Mouse (Mus musculus) heart, adult 2 months (tissue): Measurements from ENCODE around the gene Gm20662. TPM values are rescaled to one million over a fixed set of nuclear protein-coding genes. Genes with fewer than 3 reads are reported as not detected.

ENCODE experiments used
- DNase-seq, 2 experiments: peaks; one replicate each; pipeline ENCODE4 v3.0.0; 2021
- H3K27ac ChIP-seq: fragments of 200-600 bp; 2 replicates; pipeline ENCODE4 v1.8.1; 2022
- H3K27me3 ChIP-seq: fragments of 200-500 bp; 2 replicates; pipeline ENCODE4 v1.6.1; 2012; ENCODE audit warnings: mild to moderate bottlenecking, low read length, inconsistent platforms, mixed read lengths; ENCODE audit not compliant: control insufficient read depth, insufficient read depth
- H3K36me3 ChIP-seq: fragments of 200-500 bp; 2 replicates; pipeline ENCODE4 v1.6.1; 2012; ENCODE audit warnings: low read length, inconsistent platforms; ENCODE audit not compliant: control insufficient read depth, insufficient read depth
- H3K4me1 ChIP-seq: fragments of 200-500 bp; 2 replicates; pipeline ENCODE4 v1.6.1; 2011; ENCODE audit warnings: low read length; ENCODE audit not compliant: control insufficient read depth, insufficient read depth
- H3K4me3 ChIP-seq: fragments of 200-600 bp; 2 replicates; pipeline ENCODE4 v1.8.1; 2022
- H3K79me2 ChIP-seq: fragments of 200-500 bp; replicated peaks from 2 replicates; pipeline ENCODE4 v1.6.1; 2012; ENCODE audit warnings: mild to moderate bottlenecking, inconsistent platforms, low read length, moderate library complexity, mixed read lengths; ENCODE audit not compliant: control insufficient read depth, insufficient read depth
- H3K9ac ChIP-seq: fragments of 200-500 bp; 2 replicates; pipeline ENCODE4 v1.6.1; 2012; ENCODE audit warnings: low read depth, mild to moderate bottlenecking, control low read depth, inconsistent platforms, low read length, mixed read lengths
- CTCF ChIP-seq: fragments of 200-600 bp; IDR thresholded peaks from 2 replicates; pipeline ENCODE4 v1.8.1; 2022; ENCODE audit warnings: antibody characterized with exemption, mild to moderate bottlenecking, moderate library complexity
- EP300 ChIP-seq: fragments of 200-500 bp; IDR thresholded peaks from 2 replicates; pipeline ENCODE4 v1.6.1; 2011; ENCODE audit warnings: low read depth, low read length, control low read depth; ENCODE audit not compliant: insufficient read depth
- POLR2A ChIP-seq: fragments of 200-500 bp; IDR thresholded peaks from 2 replicates; pipeline ENCODE4 v1.6.1; 2011; ENCODE audit warnings: mild to moderate bottlenecking, low read depth, low read length, control low read depth; ENCODE audit not compliant: insufficient read depth
- WGBS: fragments of 180-500 bp; shearing (Covaris S2); methylation state at CpG from one replicate; pipeline ENCODE4 v1.1.7; 2018; 5-methylcytosine and 5-hydroxymethylcytosine counted together
- intact Hi-C: fragments of 180-260 bp; cut with DNase I; formaldehyde crosslinking; loops from one replicate; pipeline ENCODE4 v1.15.1; 2025
- polyA plus RNA-seq: library from polyadenylated mRNA; depleted of rRNA; stranded (reverse); fragments of >200 nt; gene quantifications from 2 replicates; pipeline ENCODE4 v1.2.3, GENCODE M21; 2012
- total RNA-seq, 2 experiments: library from RNA; stranded (reverse); gene quantifications; 2 replicates each; pipeline ENCODE4 v1.2.3; 2021

The Gm20662 gene
- total and polyA plus RNA-seq, 3 experiments, result 1.4 to 2.3 (median 1.8) TPM

DNA sequence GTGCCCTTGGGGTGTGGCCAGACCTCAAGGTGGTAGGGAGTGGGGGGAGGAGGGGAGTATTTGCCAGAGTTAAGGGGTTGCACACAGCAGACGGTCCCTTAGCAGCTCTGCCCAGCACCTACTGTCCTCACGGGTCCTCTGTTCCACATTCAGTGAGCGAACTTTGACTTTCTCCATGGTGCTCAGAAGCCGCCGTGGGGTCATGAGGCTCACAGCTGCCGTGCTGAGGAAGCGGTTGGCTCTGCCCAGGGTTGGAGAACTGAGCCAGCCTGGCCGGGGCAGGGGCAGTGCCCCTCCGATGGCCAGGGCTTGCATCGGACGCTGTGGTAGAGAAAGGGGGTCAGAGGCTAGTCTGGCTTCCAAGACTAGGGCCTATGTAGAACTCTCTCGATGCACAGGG lies 67.2 kb downstream of the Gm20662 start:
- H3K4me1 ChIP-seq, result peaks cover 1% of the 10 kb centered on the region; the same call in 1 of the 2 replicates
- 91% methylated on average over 12 of the region's 12 CpGs for WGBS
- no peak overlapping the region for H3K9ac ChIP-seq
- no peaks in the 10 kb centered on the region for H3K36me3 ChIP-seq
- no peak overlapping the region for H3K27ac ChIP-seq
- H3K4me3 ChIP-seq, result no peak overlapping the region
- no peak for DNase-seq
- intact Hi-C loops, result loop anchor here (10.0 kb wide), 1 partner anchor 289 kb away; the partner anchor contains the start of gene Rbm5
- TF ChIP-seq EP300 (no peak), CTCF (no peak), POLR2A (no peak)
- no peaks in the 10 kb centered on the region for H3K27me3 ChIP-seq
- no peaks in the 10 kb centered on the region for H3K79me2 ChIP-seq

DNA sequence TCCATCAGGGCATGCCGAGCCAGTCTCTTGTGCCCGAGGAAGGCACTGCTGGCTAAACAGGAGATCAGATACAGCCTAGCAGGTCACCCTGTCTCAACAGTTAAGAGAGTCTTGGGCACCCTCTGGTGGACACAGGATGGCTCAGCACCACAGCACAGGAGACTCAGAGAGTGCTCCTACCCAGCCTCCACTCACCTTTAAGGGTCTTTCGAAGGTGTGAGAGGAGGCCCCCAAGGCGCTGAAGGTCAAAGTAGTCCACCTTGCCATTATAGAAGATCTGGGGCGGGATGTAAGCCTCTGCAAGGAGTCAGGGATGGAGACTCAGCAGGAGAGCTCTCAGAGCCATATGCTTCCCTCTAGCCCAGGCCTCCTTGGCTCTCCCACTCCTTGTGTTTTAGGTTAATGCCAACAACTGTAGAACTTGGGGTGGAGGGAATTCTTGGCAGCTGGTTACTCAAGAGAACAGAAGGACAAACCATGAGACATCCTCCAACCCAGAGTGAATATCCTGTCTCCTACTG lies 69.4 kb downstream of the Gm20662 start:
- intact Hi-C loops, result loop anchor here (10.0 kb wide), 1 partner anchor 291 kb away; the partner anchor contains the start of gene Rbm5
- H3K27ac ChIP-seq, result no peak overlapping the region
- no peaks in the 10 kb centered on the region for H3K79me2 ChIP-seq
- TF ChIP-seq POLR2A (no peak), EP300 (no peak), CTCF (peak; percentile 85)
- H3K4me1 ChIP-seq, result peaks cover 1% of the 10 kb centered on the region; the same call in 1 of the 2 replicates
- H3K9ac ChIP-seq, result no peak overlapping the region
- 36% methylated on average over 5 of the region's 5 CpGs for WGBS
- no peaks in the 10 kb centered on the region for H3K36me3 ChIP-seq
- H3K27me3 ChIP-seq, result no peaks in the 10 kb centered on the region
- no peak overlapping the region for H3K4me3 ChIP-seq
- peak; percentile 59 to 65 for DNase-seq

DNA sequence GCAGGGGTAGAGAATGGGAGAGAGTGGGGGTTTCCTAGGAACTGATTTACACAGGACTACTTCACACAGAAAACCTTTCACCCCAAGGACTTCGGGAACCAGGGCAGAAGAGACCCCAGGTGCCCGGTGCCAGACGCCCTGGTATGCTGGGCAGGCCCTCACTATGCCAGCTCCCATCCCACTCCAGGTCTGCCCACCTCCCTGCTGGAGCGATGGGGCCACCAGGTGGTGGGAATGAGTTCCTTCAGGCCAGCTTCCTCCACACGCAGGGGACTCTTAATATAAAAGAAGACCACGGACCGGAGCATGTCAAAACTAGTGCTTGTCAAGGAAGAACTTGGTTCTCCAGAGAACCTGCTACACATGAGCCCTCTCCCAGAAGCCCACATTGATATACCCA lies 71.0 kb downstream of the Gm20662 start:
- Histone ChIP-seq H3K4me3 (no peak overlapping the region), H3K27ac (no peak overlapping the region), H3K4me1 (peaks cover 1% of the 10 kb centered on the region), H3K36me3 (no peaks in the 10 kb centered on the region), H3K9ac (no peak overlapping the region), H3K27me3 (no peaks in the 10 kb centered on the region), H3K79me2 (no peaks in the 10 kb centered on the region)
- intact Hi-C loops, result loop anchor here (10.0 kb wide), 1 partner anchor 292 kb away; the partner anchor contains the start of gene Rbm5
- DNase-seq, result no peak
- 79% methylated on average over 7 of the region's 7 CpGs for WGBS
- no peak for TF ChIP-seq EP300
- peak; percentile 13; the same call in 1 of the 2 replicates for TF ChIP-seq CTCF

DNA sequence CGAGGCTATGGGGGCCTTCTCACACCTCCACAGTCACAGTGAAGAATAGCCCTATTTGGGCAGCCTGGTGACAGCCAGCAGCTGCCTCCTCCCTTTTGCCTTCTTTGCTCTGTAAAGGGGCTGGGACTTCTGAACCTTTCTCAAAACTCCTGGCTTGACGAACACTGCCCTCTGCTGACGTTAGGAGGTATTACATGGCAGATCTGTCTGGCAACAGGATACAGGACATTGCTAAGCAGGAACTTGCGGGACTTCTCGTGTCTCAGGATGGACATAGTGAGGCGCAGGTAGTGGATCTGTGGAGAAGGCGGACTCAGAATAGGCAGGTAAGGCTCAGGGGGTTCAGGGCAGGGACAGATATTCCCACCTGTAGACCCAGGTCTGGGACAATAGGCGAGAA lies 71.8 kb downstream of the Gm20662 start:
- WGBS, result 18% methylated on average over 8 of the region's 8 CpGs
- peak; percentile 82 to 85 for DNase-seq
- Histone ChIP-seq H3K4me1 (peaks cover 1% of the 10 kb centered on the region), H3K27me3 (no peaks in the 10 kb centered on the region), H3K36me3 (no peaks in the 10 kb centered on the region), H3K27ac (no peak overlapping the region), H3K79me2 (no peaks in the 10 kb centered on the region), H3K4me3 (no peak overlapping the region), H3K9ac (no peak overlapping the region)
- TF ChIP-seq EP300 (peak; percentile 80; the same call in 1 of the 2 replicates), CTCF (no peak; the same call in none of the 2 replicates)
- intact Hi-C loops, result loop anchor here (1.0 to 10.0 kb wide), 3 partner anchors 105 to 293 kb away; partner anchors contain the start of gene Rbm5

DNA sequence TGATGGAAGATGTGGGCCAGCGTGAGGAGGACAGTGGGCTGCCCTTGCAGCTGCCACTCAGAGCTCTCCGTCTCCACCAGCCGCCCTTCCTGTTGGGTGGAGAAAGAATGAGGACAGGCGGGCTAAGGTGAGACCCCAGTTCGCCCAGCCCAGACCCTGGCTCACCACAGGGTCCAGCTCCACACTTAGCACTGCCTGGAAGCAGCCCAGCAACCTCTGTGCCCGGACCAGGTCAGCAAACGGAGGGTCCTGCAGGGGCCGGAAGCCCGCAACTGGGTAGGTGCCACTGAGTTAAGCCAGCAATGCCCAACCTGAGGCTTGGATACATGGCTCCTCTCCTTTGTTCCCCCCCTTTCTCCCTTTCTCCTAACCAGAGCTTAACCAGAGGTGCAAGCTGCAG lies 72.9 kb downstream of the Gm20662 start:
- H3K79me2 ChIP-seq, result no peaks in the 10 kb centered on the region
- intact Hi-C loops, result loop anchor here (10.0 kb wide), 1 partner anchor 294 kb away; the partner anchor contains the start of gene Rbm5
- H3K27me3 ChIP-seq, result no peaks in the 10 kb centered on the region
- H3K4me1 ChIP-seq, result peaks cover 1% of the 10 kb centered on the region
- no peaks in the 10 kb centered on the region for H3K36me3 ChIP-seq
- H3K9ac ChIP-seq, result no peak overlapping the region
- WGBS, result 87% methylated on average over 9 of the region's 9 CpGs
- H3K27ac ChIP-seq, result no peak overlapping the region
- TF ChIP-seq EP300 (no peak), CTCF (no peak), POLR2A (no peak)
- no peak for DNase-seq
- H3K4me3 ChIP-seq, result no peak overlapping the region

DNA sequence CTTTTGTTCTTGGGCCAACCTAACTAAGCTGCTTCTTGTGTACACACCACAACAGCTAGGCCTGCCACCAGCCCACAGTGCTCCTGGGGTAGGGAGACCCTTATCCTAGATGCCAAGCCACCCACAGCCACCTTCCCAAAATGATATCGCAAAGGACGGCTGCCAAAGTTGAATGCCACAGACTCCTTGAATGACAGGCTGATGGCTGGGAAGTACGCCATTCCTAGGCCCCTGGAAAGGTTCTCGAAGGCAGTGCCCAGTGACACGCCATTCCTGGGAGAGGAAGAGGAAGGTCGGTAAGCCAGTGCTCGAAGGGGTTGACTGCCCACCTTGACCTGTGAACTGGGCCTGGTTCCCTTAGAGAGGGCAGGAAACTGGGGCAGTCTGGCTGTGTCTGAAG lies 73.4 kb downstream of the Gm20662 start:
- H3K79me2 ChIP-seq, result no peaks in the 10 kb centered on the region
- TF ChIP-seq EP300, result no peak
- TF ChIP-seq POLR2A, result no peak
- TF ChIP-seq CTCF, result no peak
- no peak overlapping the region for H3K9ac ChIP-seq
- no peak overlapping the region for H3K27ac ChIP-seq
- WGBS, result 54% methylated on average over 7 of the region's 7 CpGs
- H3K4me3 ChIP-seq, result no peak overlapping the region
- no peak for DNase-seq
- peaks cover 1% of the 10 kb centered on the region for H3K4me1 ChIP-seq
- H3K27me3 ChIP-seq, result no peaks in the 10 kb centered on the region
- H3K36me3 ChIP-seq, result no peaks in the 10 kb centered on the region
- intact Hi-C loops, result loop anchor here (10.0 kb wide), 1 partner anchor 295 kb away; the partner anchor contains the start of gene Rbm5
